Mouse (Mus musculus) brain, adult 2 months (tissue): ENCODE measurements around the gene A1cf.

ENCODE experiments used
- DNase-seq: peaks from one replicate; pipeline ENCODE4 v3.0.0; 2011; ENCODE audit warnings: low read depth, low spot score

The A1cf gene

DNA sequence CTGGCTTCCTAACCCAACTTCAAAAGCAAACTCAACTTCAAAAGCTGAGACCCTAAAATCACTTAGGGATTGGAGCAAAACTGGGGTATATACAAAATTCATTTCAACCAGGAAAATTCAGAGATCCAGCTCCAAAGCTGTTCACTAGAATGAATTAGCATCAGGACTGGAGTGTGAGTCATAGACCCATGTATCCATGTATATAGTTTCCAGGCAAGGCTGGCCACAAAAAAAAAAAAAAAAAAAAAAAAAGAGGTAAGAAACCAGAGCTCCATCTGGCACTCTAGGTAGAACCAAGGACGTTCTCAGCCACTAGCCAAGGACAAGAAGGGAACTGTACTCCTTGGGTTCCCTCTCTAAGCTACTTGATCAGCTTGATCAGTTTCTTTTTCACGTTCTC, 85.2 kb downstream of the A1cf start:
- peak; percentile 29 for DNase-seq

DNA sequence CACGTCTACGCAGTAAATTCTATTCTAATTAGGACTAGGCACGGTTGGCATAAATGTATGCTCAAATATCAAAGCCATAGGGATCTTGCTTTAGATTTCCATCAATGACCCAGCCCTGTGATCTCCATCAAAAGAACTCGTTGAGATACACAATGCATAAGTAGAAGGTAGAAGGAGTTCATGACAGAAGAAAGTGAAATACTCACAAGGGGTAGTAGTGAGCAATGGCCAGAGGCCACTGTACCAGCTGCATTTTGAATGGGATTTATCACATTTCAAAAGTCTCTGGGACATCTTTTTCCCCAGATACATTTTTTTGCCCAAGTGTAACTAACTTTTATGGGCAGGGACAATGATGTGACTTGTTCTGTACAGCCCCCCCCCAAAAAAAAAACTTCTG, 85.7 kb downstream of the A1cf start:
- no peak for DNase-seq

DNA sequence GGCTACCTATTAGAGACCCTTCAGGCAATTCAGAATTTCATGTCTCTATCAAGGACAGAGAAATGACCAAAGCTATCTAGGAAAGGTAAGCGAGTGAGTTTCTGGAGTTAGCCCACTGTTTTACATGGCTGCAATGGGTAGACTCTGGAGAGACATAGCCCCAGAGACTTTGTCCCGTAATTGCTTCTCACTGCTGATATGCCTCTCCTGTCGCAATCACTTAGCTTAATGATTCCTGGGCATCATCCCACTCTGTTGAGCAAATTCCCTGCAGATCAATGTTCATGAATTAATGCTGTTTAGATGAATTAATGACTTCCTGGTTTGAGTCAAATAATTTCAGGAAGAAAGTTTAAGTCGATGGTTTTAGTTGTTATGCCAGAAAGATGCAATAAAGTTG, 86.1 kb downstream of the A1cf start:
- no peak for DNase-seq

DNA sequence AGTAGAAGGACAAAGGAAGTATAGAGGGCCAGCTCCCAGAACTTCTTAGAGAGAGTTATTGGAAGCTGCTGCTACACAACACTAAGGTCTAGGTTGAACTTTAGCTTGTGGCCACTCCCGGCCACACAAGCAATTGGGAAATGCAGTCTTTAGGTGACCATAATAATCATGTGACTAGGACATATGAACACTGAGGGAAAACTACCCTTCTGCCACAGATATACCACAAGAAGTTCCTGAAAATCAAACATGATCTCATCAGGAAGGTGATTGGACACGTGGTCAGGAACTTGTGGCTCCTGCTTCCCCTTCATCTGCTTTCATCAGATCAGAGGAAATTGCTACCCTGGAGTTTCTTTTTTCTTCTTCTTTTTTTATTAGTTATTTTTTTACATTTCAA, 87.8 kb downstream of the A1cf start:
- DNase-seq, result no peak

DNA sequence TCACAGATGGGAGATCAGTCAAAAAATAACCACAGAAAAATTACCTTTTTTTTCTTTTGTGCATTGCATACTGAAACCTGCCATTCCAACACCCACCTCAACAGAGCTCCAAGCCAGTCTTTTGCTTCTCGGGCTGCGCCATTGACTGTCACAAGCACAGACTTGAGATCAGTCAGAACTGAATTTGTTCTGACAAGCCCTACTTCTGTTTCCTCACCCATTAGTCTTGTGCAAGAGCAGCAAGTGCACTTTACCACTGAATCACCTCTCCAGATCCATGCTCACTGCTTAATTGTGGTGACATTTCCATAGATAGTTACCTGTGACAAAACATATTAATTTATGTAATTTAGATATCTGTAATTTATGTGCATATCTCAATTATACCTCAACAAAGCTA, 91.9 kb downstream of the A1cf start:
- DNase-seq, result no peak

DNA sequence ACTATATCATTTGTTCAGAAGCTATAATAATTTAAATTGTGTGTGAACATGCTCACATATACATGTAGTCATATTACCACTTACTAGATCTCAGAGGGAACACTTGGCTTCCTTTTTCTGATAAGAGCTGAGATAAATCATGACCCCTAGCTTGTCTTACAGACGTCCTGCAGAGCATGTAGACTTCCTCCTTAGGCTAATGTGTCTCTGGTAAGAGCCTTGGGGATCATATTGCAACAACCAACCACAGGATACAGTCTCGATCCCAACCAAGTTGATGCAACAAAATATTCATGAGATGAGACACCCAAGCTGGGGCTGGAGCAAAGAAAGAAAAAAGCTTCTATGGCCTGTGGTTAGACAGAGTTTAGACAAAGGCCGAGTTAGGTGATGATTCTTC, 94.6 kb downstream of the A1cf start:
- no peak for DNase-seq

DNA sequence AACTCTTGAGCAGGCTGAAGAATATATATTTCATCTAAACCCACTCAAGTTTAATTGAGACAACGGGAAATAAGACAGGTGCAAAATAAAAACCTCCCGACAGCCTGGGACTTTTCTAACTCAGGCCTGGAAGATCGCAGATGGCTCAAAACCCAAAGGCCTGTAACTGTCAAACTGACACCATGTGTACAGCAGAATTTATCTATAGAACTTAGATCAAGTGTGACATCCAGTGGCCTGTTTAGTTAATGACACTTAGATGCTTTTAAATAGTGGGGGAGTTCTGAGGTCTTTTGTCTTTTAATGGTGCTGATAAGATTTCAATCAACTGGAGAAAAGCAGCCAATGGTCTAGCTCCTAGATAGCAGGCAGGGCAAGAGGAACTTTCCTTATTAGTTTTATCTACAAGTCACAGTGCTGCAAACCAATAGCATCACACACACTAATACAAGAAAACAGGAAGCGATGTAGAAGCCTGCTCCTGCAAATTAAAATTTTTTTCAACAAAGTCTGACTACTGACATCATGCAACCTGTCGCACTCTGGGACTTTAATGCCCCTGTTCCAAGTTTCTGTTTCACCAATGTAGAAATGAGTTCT, 99.5 kb downstream of the A1cf start:
- DNase-seq, result peak; percentile 39

DNA sequence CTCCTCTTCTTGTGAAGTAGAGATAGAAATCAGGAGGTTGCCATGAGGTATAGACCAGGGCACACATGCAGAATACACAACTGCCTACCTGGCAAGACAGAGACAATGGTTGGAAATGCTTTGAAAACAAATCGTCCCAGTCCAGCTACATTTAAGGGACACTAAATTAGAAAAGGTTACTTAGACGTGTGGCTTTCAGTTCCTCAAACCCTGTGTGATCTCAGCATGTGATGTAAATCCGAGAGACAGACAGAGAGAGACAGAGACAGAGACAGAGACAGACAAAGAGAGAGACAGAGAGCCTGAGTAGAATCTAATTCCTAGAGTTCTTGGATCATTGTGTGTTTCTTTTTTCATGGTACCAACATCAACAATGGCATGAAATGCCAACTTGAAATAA, 102.8 kb downstream of the A1cf start:
- DNase-seq, result no peak

DNA sequence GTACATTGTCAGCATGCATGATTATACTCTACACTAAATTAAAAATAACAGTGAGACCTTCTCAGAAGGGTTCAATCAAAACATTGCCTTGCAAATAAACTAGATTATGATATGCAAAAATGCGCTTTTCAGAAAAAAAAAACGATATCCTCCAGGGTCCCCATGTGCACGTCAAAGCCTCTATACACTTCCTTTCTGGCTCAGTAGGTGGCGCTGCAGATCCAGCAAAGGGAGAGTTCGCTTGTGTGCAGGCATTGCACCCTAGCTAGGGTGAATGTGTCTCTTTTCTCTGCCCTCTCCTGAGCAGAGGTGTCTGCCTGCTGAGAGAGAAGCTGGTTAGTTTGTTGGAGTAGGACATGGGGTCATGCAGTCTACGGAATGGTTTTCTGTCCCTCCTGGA, 103.4 kb downstream of the A1cf start:
- DNase-seq, result peak; percentile 84

DNA sequence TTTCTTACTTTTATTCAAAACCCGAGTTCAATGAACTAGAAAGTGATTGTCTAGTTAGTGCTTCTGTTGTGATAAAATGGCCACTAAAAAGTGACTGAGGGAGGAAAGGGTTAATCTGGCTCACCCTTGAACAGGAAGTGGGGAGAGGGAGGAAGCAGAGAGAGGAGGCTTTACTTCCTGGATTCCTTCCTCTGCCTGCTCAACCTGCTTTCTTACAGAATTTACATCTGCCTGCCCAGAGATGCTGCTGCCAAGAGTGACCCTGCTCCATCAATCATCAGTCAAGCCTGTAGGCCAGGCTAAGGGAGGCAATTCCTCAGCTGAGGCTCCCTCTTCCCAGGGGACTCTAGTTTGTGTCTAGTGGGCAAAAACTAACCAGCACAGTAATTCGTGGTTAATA, 107.3 kb downstream of the A1cf start:
- no peak for DNase-seq

DNA sequence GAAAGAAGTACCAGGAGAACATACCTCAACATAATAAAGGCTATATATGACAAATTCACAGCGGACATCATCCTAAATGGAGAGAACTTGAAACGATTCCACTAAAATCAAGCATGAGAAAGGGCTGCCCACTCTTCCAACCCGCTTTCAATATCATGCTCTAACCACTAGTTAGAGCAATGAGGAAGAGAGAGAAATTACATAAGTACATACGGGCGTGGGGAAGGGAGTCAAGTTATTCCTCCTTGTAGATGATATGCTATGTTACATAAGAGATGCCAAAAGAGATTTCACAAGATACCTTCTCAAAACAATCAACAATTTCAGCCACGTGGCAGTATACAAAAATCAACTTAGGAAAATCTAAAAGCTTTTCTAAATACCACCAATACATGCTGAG, 122.5 kb downstream of the A1cf start:
- no peak for DNase-seq

DNA sequence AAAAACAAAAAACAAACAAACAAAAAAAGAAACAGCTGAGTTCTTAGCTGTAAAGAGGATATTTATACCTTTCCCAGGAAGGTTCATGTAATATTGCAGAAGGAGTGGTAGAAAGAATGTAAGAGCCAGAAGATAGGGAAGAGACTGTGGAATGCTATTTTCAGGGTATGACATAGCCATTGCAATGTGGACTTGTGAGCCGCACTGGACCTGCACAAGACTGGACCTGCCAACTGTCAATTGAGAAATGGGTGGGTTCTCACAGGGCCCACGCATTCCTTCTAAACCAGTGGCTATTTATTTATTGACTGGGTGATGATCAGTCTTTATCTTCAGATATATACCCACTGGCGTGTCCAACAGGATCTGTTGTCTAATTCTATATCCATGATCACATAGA, 128.4 kb downstream of the A1cf start:
- no peak for DNase-seq
